Mouse (Mus musculus): ENCODE results near the gene Spg20. TPM values are rescaled to one million over a fixed set of nuclear protein-coding genes. Genes with fewer than 3 reads are reported as not detected.

Gene Spg20
- total and polyA plus RNA-seq, 3 experiments = 18.5 to 23.3 TPM; not detected in 1

DNA sequence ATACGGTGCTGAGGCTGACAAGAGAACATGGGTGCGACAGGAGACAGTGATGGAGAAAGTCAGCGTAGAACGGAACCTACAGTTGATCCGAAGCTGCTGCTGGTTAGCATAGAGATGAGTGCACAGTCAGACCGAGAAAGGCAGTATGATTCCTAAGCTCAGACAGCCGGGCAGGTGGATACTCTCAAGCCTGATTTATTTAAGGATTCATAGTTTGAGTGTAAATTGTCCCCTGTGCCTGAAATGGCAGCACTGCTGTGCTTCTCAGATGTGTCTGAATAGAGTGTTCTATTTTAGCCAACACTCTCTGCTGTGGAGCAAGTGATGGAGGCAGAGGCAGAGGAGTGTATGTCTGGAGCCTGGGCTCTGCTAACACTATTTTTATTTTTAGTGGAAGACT lies 42.3 kb downstream of the Spg20 start:
- no peak overlapping the region for H3K4me3 ChIP-seq (ENCODE audit: control insufficient read depth in 1 of 2, insufficient read depth in 1 of 2, low read depth in 2 of 2, low read length in 2 of 2)
- no peak for DNase-seq (ENCODE audit: low read depth, low spot score)
- TF ChIP-seq ZKSCAN1 (IDR thresholded peaks at IDR 0.05; ENCODE audit: low read depth, low read length) (no peak), JUND (IDR thresholded peaks at IDR 0.05; ENCODE audit: low read depth, low read length) (no peak), POLR2AphosphoS5 (IDR thresholded peaks at IDR 0.05; ENCODE audit: borderline replicate concordance, low read depth, low read length) (no peak), TAL1 (IDR thresholded peaks at IDR 0.05; ENCODE audit: low read length) (no peak), SMC3 (IDR thresholded peaks at IDR 0.05; ENCODE audit: low read depth, low read length) (no peak), CTCF (IDR thresholded peaks at IDR 0.05 in 2 of 3, conservative IDR thresholded peaks at IDR 0.05 in 1 of 3; ENCODE audit: control insufficient read depth in 1 of 3, insufficient read depth in 1 of 3, low read depth in 2 of 3, low read length in 3 of 3, poor library complexity in 1 of 3, severe bottlenecking in 1 of 3) (no peak), SIN3A (IDR thresholded peaks at IDR 0.05; ENCODE audit: low read length) (no peak), MXI1 (IDR thresholded peaks at IDR 0.05; ENCODE audit: low read depth, low read length) (no peak), GABPA (IDR thresholded peaks at IDR 0.05; ENCODE audit: low read depth, low read length) (no peak), TBP (IDR thresholded peaks at IDR 0.05; ENCODE audit: low read depth, low read length) (no peak), NELFE (IDR thresholded peaks at IDR 0.05; ENCODE audit: low read depth, low read length) (no peak), CHD1 (IDR thresholded peaks at IDR 0.05; ENCODE audit: low read depth, low read length) (no peak)
- no peaks in the 10 kb centered on the region for H3K4me1 ChIP-seq (ENCODE audit: control insufficient read depth in 1 of 2, insufficient read depth in 2 of 2, low read length in 2 of 2)
- H3K9me3 ChIP-seq (replicated peaks; ENCODE audit: insufficient read depth, low read length) = no peaks in the 10 kb centered on the region
- no peak overlapping the region for H3K9ac ChIP-seq (ENCODE audit: control insufficient read depth, low read depth, low read length, poor library complexity, severe bottlenecking)
- no peak overlapping the region for H3K27ac ChIP-seq (ENCODE audit: control insufficient read depth, low read depth, low read length)
- no peaks in the 10 kb centered on the region for H3K27me3 ChIP-seq (ENCODE audit: control insufficient read depth in 1 of 2, insufficient read depth in 2 of 2, low read length in 2 of 2)
- no peaks in the 10 kb centered on the region for H3K36me3 ChIP-seq (ENCODE audit: control insufficient read depth in 1 of 2, insufficient read depth in 2 of 2, low read length in 2 of 2)
- H3K79me2 ChIP-seq (ENCODE audit: control insufficient read depth, insufficient read depth, low read length, poor library complexity) = no peaks in the 10 kb centered on the region

DNA sequence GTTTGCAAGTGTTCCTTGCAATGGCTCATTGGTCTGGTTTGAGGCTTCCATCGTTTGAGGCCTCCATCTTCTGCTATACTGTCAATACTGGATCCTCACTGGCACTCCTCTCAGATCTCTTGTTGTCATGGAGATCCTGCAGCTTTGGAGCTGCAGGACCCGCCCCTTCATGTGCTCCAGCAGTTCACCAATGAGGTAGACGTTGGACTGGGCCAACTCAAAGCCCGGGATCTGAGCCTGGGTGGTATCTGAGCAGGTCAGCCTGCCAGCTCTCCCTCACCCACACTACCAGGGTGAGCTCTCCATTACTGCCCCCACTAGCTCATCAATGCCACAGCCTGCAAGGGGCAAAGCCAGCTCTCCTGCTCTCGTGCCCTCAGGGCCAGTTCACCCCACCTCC lies 45.5 kb downstream of the Spg20 start:
- no peaks in the 10 kb centered on the region for H3K9me3 ChIP-seq (replicated peaks; ENCODE audit: insufficient read depth, low read length)
- H3K4me1 ChIP-seq (ENCODE audit: control insufficient read depth in 1 of 2, insufficient read depth in 2 of 2, low read length in 2 of 2) = no peaks in the 10 kb centered on the region
- no peak for DNase-seq (ENCODE audit: low read depth, low spot score)
- H3K79me2 ChIP-seq (ENCODE audit: control insufficient read depth, insufficient read depth, low read length, poor library complexity) = no peaks in the 10 kb centered on the region
- no peak overlapping the region for H3K4me3 ChIP-seq (ENCODE audit: control insufficient read depth in 1 of 2, insufficient read depth in 1 of 2, low read depth in 2 of 2, low read length in 2 of 2)
- no peak for TF ChIP-seq EP300 (IDR thresholded peaks at IDR 0.05; ENCODE audit: low read depth in 1 of 2, low read length in 2 of 2)
- no peak for TF ChIP-seq MYC (IDR thresholded peaks at IDR 0.05; ENCODE audit: low read depth, low read length)
- no peak for TF ChIP-seq KAT2A (conservative IDR thresholded peaks at IDR 0.05; ENCODE audit: low read depth, low read length)
- TF ChIP-seq ZC3H11A (IDR thresholded peaks at IDR 0.05; ENCODE audit: low read depth, low read length) = no peak
- TF ChIP-seq MXI1 (IDR thresholded peaks at IDR 0.05; ENCODE audit: low read depth, low read length) = no peak
- no peak for TF ChIP-seq POLR2A (IDR thresholded peaks at IDR 0.05; ENCODE audit: control insufficient read depth in 1 of 2, insufficient read depth in 1 of 2, low read depth in 1 of 2, low read length in 2 of 2, poor library complexity in 1 of 2)
- no peak for TF ChIP-seq SIN3A (IDR thresholded peaks at IDR 0.05; ENCODE audit: low read length)
- TF ChIP-seq CHD1 (IDR thresholded peaks at IDR 0.05; ENCODE audit: low read depth, low read length) = no peak
- no peak for TF ChIP-seq ZNF384 (IDR thresholded peaks at IDR 0.05; ENCODE audit: low read depth, low read length)
- TF ChIP-seq POLR2AphosphoS5 (IDR thresholded peaks at IDR 0.05; ENCODE audit: borderline replicate concordance, low read depth, low read length) = no peak
- TF ChIP-seq E2F4 (IDR thresholded peaks at IDR 0.05; ENCODE audit: borderline replicate concordance, low read depth, low read length) = no peak
- TF ChIP-seq USF1 (IDR thresholded peaks at IDR 0.05; ENCODE audit: low read depth, low read length) = no peak
- no peak for TF ChIP-seq RCOR1 (IDR thresholded peaks at IDR 0.05; ENCODE audit: low read depth, low read length)
- TF ChIP-seq MAX (IDR thresholded peaks at IDR 0.05; ENCODE audit: low read length) = no peak
- TF ChIP-seq GATA1 (IDR thresholded peaks at IDR 0.05; ENCODE audit: low read depth, low read length) = no peak
- TF ChIP-seq TCF12 (IDR thresholded peaks at IDR 0.05; ENCODE audit: low read depth, low read length) = no peak
- no peaks in the 10 kb centered on the region for H3K27me3 ChIP-seq (ENCODE audit: control insufficient read depth in 1 of 2, insufficient read depth in 2 of 2, low read length in 2 of 2)
- H3K27ac ChIP-seq (ENCODE audit: control insufficient read depth, low read depth, low read length) = no peak overlapping the region
- H3K36me3 ChIP-seq (ENCODE audit: control insufficient read depth in 1 of 2, insufficient read depth in 2 of 2, low read length in 2 of 2) = no peaks in the 10 kb centered on the region
- H3K9ac ChIP-seq (ENCODE audit: control insufficient read depth, low read depth, low read length, poor library complexity, severe bottlenecking) = no peak overlapping the region
